Mouse (Mus musculus) frontal cortex, adult 2 months (tissue): ENCODE measurements at regions not wholly inside any gene's neighbourhood (a gene's known extent, or its start where the extent isn't known, plus 50 kb on each side); places are given as distances from the start of the nearest gene placed in this dataset.
"Not testable (repeated sequence)": the region's sequence is repeated elsewhere in the genome, so short reads cannot be mapped to it uniquely, and the experiment has no call there.

Experiments used
- DNase-seq, 2 experiments: peaks; one replicate each; pipeline ENCODE4 v3.0.0; 2022; ENCODE audit warnings: low spot score in 1 of 2; ENCODE audit errors: extremely low spot score in 1 of 2

DNA sequence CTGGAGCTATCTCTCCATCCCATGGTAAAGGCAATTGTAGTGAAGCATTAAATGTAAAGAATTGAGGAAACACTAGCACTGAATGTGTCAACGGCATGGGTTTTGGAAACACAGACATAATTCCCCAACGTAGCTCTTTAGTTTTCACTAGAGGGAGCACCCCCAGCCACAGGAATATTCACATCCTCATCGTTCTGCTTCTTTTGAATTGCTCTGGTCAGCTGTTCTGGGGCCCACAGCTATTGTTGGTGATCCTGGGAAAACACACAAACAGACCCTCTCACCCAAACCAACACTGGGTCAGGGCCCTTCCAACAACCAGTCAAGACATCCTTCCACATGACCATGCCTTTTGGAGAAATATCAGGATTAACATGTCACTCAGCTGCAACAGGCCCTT is 119.7 kb downstream of the Impg2 start:
- DNase-seq, result not testable (repeated sequence)

DNA sequence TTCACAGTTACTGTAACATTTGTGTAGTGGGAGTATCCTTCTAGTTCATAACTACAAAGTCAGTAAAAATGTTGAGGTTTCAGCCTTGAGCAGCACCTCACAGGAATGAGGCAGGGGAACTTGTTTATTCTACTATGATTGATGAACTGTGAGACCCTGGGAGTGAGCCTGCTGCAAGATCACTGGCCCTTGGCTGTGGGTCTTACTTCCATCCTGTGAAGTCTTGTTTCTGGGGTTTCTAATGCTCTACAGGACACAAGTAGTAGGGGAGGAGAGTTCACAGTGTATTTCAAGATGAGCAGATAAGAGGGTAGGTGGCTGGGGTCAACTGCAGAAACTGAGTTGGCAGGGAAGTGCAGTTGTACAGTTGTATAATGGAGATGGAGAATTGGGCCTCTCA is 128.3 kb upstream of the Abi3bp start:
- no peak for DNase-seq

DNA sequence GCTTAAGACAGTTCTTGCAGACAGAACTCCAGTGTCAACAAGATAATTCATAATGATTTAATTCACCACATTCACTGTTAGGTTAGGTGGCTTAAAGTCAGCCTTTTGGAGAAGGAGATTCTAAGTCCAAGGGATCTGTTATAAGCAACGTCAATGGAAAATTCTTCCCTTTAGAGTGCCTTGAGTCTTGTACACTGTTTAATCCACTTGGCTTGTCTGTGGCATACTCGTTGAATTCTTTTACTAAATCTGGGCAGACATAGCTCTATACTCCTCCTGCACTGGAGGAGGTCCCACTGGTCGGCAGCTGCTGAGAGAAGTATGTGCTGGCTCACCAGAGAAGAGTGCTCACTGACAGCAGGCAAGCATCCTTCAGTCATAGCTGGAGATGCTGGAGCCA is 124.8 kb upstream of the Abi3bp start:
- DNase-seq, result peak in 1 of 2 experiments; percentile 8

DNA sequence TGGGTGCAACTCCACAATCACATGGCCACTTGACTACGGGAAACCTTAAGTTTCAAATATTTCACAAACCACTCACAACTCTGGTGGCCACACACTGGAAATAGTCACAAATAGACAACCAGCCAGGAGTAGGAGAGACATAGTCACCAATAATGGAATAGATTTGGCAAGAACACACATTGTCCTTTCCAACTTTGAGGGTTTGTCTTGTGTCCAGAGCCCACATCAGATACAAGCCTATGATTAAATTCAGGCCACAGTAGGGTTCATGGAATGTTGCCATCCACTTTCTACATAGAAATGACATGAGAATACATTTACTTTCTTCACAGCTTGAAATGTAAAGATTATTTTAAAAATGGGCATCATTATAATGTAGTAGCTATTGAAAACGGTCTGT is 118.6 kb upstream of the Abi3bp start:
- no peak for DNase-seq

DNA sequence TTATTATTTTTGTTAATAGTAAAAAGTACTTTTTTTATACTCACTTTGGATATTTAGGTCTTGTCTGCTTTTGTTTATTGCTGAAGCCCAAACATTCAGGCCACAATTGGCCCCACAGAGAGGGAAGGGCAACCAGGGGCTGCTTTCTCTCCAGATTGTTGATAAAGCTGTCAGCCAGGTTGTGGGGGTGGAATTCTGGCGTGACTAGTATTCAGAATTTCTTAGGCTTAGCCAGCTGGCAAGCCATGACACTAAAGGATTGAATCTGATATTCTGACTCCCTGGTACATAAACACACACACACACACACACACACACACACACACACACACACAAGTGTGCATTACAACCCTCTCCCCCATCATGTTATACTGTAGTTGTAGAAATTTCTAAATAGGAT is 116.7 kb upstream of the Abi3bp start:
- DNase-seq, result no peak

DNA sequence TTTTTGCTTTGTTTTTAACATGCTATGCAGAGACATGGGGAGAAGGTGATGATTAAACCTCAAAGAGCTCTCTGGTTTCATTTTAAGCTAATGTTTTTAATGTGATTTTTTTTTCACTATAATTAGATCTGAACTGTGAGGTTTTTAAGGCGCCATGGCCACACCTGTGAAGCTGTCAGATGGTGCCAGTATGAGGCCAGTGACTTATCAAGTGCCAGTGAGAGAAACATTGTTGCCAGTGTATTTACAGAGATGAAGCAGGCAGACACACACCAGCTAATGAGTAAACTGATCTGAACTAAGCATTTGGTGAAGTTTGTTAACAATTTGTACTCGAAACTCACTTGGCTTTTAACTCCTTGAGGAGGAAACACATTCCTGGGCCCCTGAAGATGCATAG is 99.3 kb upstream of the Abi3bp start:
- DNase-seq, result no peak

DNA sequence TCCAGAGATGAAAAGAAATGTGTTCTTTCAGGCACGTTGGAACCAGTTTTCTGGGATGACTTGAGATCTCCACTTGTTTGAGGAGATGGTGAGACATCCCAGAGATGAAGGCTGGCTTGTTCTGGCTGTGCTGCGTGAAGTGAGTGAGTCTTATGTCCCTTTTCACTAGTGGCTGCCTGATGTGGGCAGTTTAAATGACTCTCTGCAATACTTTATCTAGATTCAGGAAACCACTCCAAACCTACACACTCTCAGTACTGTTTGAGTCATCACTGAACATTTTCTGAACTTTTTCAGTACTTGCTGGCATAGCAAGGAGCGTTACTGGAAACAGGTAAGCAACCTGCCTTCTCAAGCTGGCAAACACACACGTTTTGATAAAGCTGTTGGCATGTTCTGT is 97.0 kb upstream of the Abi3bp start:
- DNase-seq, result no peak

DNA sequence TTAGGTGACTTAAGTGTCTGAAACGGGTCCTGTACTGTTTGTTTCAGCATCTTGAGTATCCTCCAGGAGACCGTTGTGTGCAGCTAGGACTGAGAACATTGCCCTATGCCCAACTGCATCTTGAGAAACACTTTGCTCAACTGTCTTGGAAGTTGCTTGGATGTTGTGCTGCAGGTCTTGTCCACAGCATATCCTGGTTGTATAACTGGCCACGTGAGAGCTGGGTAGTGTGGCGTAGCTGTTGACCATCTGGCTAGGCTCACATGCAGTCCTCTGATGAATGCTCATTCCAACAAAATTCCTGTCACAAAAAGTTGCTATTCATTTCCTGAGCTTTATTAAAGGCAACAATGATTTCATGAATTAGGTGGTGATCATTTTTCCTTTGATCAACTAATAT is 91.1 kb upstream of the Abi3bp start:
- DNase-seq, result no peak

DNA sequence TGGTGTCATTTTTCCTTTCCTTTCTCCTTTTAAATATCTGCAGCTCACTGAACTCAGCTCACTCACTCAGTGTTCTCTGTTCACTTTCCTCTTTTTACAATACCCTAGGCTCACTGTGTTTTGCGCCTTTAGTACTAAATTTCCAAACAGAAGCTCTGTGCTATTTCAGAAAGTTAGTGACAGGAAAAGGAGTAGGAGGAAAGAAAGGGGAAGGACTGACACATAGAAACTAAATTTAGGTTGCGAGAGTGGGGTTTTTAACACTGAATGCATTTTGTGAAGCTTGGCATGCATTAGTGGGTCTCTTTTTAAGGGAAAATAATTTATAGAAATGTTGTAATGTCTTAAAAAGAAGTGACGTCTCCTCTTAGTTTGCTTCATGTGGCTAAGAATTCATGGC is 84.8 kb upstream of the Abi3bp start:
- peak; percentile 65 to 71 for DNase-seq

DNA sequence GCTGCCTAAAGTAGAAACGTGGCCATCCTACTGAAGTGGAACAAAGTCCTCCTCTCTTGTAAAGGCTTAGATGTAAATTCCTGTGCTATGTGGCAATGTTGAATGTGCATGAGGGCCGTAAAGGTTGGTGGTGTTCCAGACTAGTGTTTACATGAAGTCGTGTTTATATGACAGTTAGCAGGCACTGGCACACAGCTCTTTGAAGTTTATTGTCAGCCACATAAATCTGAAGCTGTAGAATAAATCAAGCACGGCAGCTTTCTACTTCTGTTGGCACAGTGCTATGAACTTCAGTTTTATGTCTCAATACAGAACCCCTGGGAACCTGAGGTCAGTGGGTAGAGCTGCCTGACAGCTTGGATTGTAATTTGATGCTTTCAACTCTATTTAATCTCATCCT is 81.1 kb upstream of the Abi3bp start:
- DNase-seq, result no peak

DNA sequence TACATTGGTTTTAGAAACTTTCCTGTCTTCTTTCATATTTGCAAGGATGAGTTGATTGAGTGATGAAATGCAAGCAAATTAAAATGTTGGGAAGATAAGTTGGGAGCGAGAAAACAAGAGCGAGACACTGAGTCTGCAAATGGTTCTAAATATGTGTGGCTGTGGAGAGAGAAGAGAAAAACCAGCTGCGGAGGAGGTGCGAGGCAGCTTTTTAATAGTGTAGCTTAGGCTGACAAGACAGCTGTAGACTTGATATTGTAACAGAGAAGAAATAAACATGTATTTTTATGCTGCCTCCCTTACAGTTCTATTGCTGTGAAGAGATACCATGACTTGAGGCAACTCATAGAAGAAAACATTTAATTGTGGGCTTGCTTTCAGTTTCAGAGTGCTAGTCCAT is 78.1 kb upstream of the Abi3bp start:
- DNase-seq, result peak; percentile 58 to 72

DNA sequence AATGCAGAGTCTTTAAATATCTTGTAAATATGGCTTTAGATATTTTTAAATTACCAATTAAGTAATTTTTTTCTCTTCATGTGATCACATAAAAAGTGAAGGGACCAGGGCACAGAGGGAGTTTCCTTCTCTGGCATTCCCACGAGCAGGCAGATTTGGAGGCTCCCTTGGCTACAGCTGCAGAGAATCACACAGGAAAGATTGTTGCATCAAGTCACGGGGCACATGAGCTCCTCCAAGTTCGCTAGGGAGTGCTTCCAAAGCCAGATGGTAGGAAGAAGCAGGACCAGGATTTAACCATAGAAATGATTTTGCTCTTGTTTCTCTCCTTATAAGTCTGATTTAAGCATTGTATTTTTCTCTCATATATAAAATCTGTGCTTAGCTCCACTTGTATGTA is 53.9 kb upstream of the Abi3bp start:
- DNase-seq, result peak; percentile 32 to 55
